Mouse (Mus musculus) gastrocnemius, postnatal 10 days (tissue): ENCODE measurements around the gene Hormad1. TPM values are rescaled to one million over a fixed set of nuclear protein-coding genes. Genes with fewer than 3 reads are reported as not detected.

Experiments used
- total RNA-seq, 2 experiments: library from RNA; stranded (reverse); gene quantifications; 2 replicates each; pipeline ENCODE4 v1.2.3; 2021

The Hormad1 gene
- total RNA-seq, 2 experiments from 2014 or later: not detected

Other genes starting within 250 kb of the Hormad1 start
- 10 to 100 TPM; 42.6 to 51.9 TPM for gene Cers2, start 244.9 kb upstream of the Hormad1 start, total RNA-seq
- gene Setdb1, start 202.5 kb upstream of the Hormad1 start, total RNA-seq: 10 to 100 TPM; 12.6 to 17.2 TPM
- gene 4930558C23Rik, start 156.8 kb upstream of the Hormad1 start, total RNA-seq: not detected
- gene Arnt, start 125.3 kb upstream of the Hormad1 start, total RNA-seq: 10 to 100 TPM; 43.7 to 55.6 TPM
- 100 to 1,000 TPM in 1 of 2 experiments, 10 to 100 TPM in 1; 31.4 to 178 TPM for gene Ctsk, start 60.4 kb upstream of the Hormad1 start, total RNA-seq
- gene Ctss, start 32.9 kb upstream of the Hormad1 start, total RNA-seq: 1 to 10 TPM; 5.1 to 6.8 TPM
- gene Golph3l, start 29.3 kb downstream of the Hormad1 start, total RNA-seq: 10 to 100 TPM; 14.4 to 15.5 TPM
- gene Ensa, start 65.3 kb downstream of the Hormad1 start, total RNA-seq: 10 to 100 TPM; 80.1 to 80.2 TPM
- gene Mcl1, start 99.1 kb downstream of the Hormad1 start, total RNA-seq: 100 to 1,000 TPM in 1 of 2 experiments, 10 to 100 TPM in 1; 96.8 to 111 TPM
- 10 to 100 TPM; 23.9 to 26.3 TPM for gene Adamtsl4, start 128.2 kb downstream of the Hormad1 start, total RNA-seq
- 10 to 100 TPM; 19.7 to 29.7 TPM for gene Ecm1, start 179.9 kb downstream of the Hormad1 start, total RNA-seq
- gene Tars2, start 200.5 kb downstream of the Hormad1 start, total RNA-seq: 10 to 100 TPM; 27.7 to 29.4 TPM